Mouse (Mus musculus) central nervous system, embryonic 11.5 days (tissue): ENCODE results near the gene Kcna6. TPM values are rescaled to one million over a fixed set of nuclear protein-coding genes. Genes with fewer than 3 reads are reported as not detected.

Experiments
- polyA plus RNA-seq: library from polyadenylated mRNA; depleted of rRNA; stranded (reverse); fragments of >200 nt; gene quantifications from 2 replicates; pipeline ENCODE4 v1.2.3, GENCODE M21; 2012; rRNA removed

Gene Kcna6
- 4.2 and 5.4 TPM in 2 replicates for polyA plus RNA-seq

DNA sequence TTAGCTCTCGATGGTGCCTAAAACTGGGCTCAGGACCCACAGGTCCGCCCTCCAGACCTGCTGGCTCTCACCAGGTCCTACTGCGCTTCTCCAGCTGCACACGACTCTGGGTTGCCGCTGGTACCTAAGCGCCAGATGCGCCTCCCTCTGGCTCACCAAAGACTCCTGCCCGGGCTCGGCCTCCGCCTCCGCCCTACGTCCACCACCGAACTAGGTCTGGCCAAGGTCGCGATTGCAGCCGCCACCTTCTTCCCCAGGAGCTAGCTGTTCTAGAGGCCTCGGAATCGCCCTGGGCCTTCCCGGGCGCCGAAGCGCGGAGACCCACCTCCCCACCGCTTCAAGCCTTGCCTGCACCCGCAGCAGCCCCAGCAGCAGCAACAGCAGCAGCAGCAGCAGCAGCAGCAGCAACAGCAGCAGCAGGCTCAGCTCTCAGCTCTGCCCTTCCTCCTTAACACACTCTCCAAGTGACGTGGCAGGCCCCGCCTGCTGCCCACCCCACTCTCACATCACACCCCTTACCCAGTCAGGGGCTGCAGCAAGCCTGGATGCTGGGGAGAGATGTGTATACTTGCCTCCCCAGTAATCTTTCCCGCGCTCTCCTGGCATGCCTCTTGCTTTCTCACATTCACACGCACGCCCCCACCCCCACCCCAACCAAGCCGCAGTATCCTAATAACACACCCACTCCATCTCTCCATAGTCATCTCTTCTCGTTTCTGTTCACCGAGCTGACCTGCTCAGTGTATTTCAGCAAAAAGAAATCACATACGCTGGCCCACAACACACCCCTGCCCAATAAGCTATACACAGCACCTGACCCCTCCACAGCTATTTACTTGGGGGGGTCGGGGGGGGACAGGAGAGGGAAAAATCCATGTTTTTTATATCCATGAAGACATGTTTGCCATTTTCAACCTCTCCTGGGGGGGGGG lies at the start of gene Kcna6:
Gene Kcna6, minus strand, starts transcription at position 464 of the 932 bp plus-strand sequence.

Other genes starting within 250 kb of the Kcna6 start
- gene Kcna5, start 205.3 kb downstream of the Kcna6 start, polyA plus RNA-seq, result 1.4 and 2.2 TPM in 2 replicates
- 0.48 and 0.66 TPM in 2 replicates for gene Kcna1, start 94.3 kb downstream of the Kcna6 start, polyA plus RNA-seq
- 98.2 and 119 TPM in 2 replicates for gene Ndufa9, start 108.5 kb upstream of the Kcna6 start, polyA plus RNA-seq
- gene Akap3, start 112.4 kb upstream of the Kcna6 start, polyA plus RNA-seq, result 0.12 and 0.13 TPM in 2 replicates
- 0.10 and 0.11 TPM in 2 replicates for gene Dyrk4, start 181.2 kb upstream of the Kcna6 start, polyA plus RNA-seq
- 78.5 and 92.5 TPM in 2 replicates for gene Rad51ap1, start 198.9 kb upstream of the Kcna6 start, polyA plus RNA-seq
- gene D6Wsu163e, start 199.3 kb upstream of the Kcna6 start, polyA plus RNA-seq, result 15.4 and 15.9 TPM in 2 replicates